Mouse (Mus musculus) left cerebral cortex, postnatal 4 days (tissue): ENCODE data around the gene Stfa3. TPM values are rescaled to one million over a fixed set of nuclear protein-coding genes. Genes with fewer than 3 reads are reported as not detected.
"Not testable (repeated sequence)": the region's sequence is repeated elsewhere in the genome, so short reads cannot be mapped to it uniquely, and the experiment has no call there.

Experiments used
- DNase-seq: peaks from one replicate; pipeline ENCODE4 v3.0.0-alpha.2; 2022
- intact Hi-C: fragments of 180-260 bp; cut with DNase I; formaldehyde crosslinking; loops from one replicate; pipeline ENCODE4 v1.15.1; 2025
- total RNA-seq, 2 experiments: library from RNA; stranded (reverse); gene quantifications; 2 replicates each; pipeline ENCODE4 v1.2.3; 2021

The Stfa3 gene
- total RNA-seq, result not detected

GRCm38 (mm10) chr16:36455342-36455802 is at the start of gene Stfa3:
Stfa3 (minus strand) TSS chr16:36455392.
- intact Hi-C loops, result no loop called here
- DNase-seq, result no peak

GRCm38 (mm10) chr16:36502286-36502685 is 47.1 kb upstream of the Stfa3 start:
- DNase-seq, result no peak
- intact Hi-C loops, result no loop called here

- intact Hi-C loops, result no loop called here
These were observed 37.2 kb upstream of the Stfa3 start for GRCm38 (mm10) chr16:36492420-36492819.

GRCm38 (mm10) chr16:36476866-36477265 is 21.7 kb upstream of the Stfa3 start:
- DNase-seq, result no peak

More at GRCm38 (mm10) chr16:36492420-36492819, 37.2 kb upstream of the Stfa3 start:
- no peak for DNase-seq

GRCm38 (mm10) chr16:36475530-36475929 is 20.3 kb upstream of the Stfa3 start:
- intact Hi-C loops, result loop anchor here (10.0 kb wide), 1 partner anchor 229 kb away; no protein-coding TSS in a partner anchor

More at GRCm38 (mm10) chr16:36476866-36477265, 21.7 kb upstream of the Stfa3 start:
- intact Hi-C loops, result loop anchor here (10.0 kb wide), 1 partner anchor 228 kb away; no protein-coding TSS in a partner anchor

GRCm38 (mm10) chr16:36474849-36475248 is 19.7 kb upstream of the Stfa3 start:
- intact Hi-C loops, result loop anchor here (5.0 to 10.0 kb wide), 2 partner anchors 230 to 342 kb away; no protein-coding TSS in a partner anchor
- no peak for DNase-seq

More at GRCm38 (mm10) chr16:36475530-36475929, 20.3 kb upstream of the Stfa3 start:
- DNase-seq, result no peak

- peak; percentile 12 for DNase-seq
These were observed 18.3 kb upstream of the Stfa3 start for GRCm38 (mm10) chr16:36473217-36474216.

GRCm38 (mm10) chr16:36471066-36471633 is 16.0 kb upstream of the Stfa3 start:
- intact Hi-C loops, result loop anchor here (5.0 to 10.0 kb wide), 2 partner anchors 234 to 346 kb away; no protein-coding TSS in a partner anchor

More at GRCm38 (mm10) chr16:36473217-36474216, 18.3 kb upstream of the Stfa3 start:
- intact Hi-C loops, result loop anchor here (5.0 to 10.0 kb wide), 2 partner anchors 231 to 344 kb away; no protein-coding TSS in a partner anchor

GRCm38 (mm10) chr16:36469955-36470478 is 14.8 kb upstream of the Stfa3 start:
- intact Hi-C loops, result loop anchor here (5.0 to 10.0 kb wide), 2 partner anchors 235 to 347 kb away; no protein-coding TSS in a partner anchor
- DNase-seq, result peak; percentile 22

More at GRCm38 (mm10) chr16:36471066-36471633, 16.0 kb upstream of the Stfa3 start:
- no peak for DNase-seq

- intact Hi-C loops, result no loop called here
- no peak for DNase-seq
These were observed 14.2 kb upstream of the Stfa3 start for GRCm38 (mm10) chr16:36469367-36469766.

- no peak for DNase-seq
- intact Hi-C loops, result no loop called here
These were observed 13.7 kb upstream of the Stfa3 start for GRCm38 (mm10) chr16:36468862-36469261.

GRCm38 (mm10) chr16:36467936-36468335 is 12.7 kb upstream of the Stfa3 start:
- no peak for DNase-seq
- intact Hi-C loops, result no loop called here

- intact Hi-C loops, result no loop called here
These were observed 10.2 kb upstream of the Stfa3 start for GRCm38 (mm10) chr16:36465436-36465835.

GRCm38 (mm10) chr16:36464076-36464475 is 8.9 kb upstream of the Stfa3 start:
- no peak for DNase-seq
- intact Hi-C loops, result no loop called here

More at GRCm38 (mm10) chr16:36465436-36465835, 10.2 kb upstream of the Stfa3 start:
- DNase-seq, result no peak

- DNase-seq, result no peak
- intact Hi-C loops, result no loop called here
These were observed 5.2 kb upstream of the Stfa3 start for GRCm38 (mm10) chr16:36460426-36460825.

GRCm38 (mm10) chr16:36420979-36421378 is 34.2 kb downstream of the Stfa3 start:
- intact Hi-C loops, DNase-seq: not testable (repeated sequence)

- DNase-seq, result no peak
These were observed 46.8 kb downstream of the Stfa3 start, which contains the start of gene Stfa2 for GRCm38 (mm10) chr16:36408357-36408756. Stfa2 (minus strand) TSS chr16:36408457.

More at GRCm38 (mm10) chr16:36408357-36408756, 46.8 kb downstream of the Stfa3 start, which contains the start of gene Stfa2:
- intact Hi-C loops, result no loop called here
